Mouse (Mus musculus): Measurements from ENCODE around the gene Fam81b.

- no peak for TF ChIP-seq CTCF (IDR thresholded peaks at IDR 0.05; ENCODE audit: control insufficient read depth, insufficient read depth, insufficient replicate concordance, low read depth, low read length)
- TF ChIP-seq POLR2A (IDR thresholded peaks at IDR 0.05; ENCODE audit: control insufficient read depth, low read depth, low read length), result no peak
These were observed 48.5 kb downstream of the Fam81b start for GRCm38 (mm10) chr13:76256350-76256749.
